Comparison of ENCODE assay signal across 20 mouse cellular contexts in the genomic region with DNA sequence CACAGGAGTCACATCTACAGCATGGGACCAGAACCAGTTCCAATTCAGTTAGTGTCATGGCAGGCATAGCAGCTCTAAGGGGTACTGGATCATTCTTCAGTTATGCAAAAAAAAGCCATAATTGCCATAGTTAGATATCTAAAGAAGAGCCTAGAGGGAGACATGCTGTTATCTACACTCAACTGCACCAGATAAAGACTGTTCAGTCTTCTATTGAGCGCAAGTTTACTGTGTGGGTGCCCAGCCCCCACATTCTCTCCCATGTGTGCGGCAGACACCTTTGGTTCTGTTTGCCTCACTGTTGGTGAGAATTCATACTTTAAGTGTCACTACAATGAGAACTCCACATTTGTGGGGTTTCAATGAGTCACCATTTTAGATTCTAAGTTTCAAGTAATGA.
"Had no signal": no experiment of that assay in that cellular context is flagged by ENCODE, and none has a peak within 500 bp of the region (broad histone marks: within the 10 kb centered on the region; RNA-seq: fewer than 3 reads in every experiment).

No protein-coding gene starts in this region.

- H3K9me3 ChIP-seq: intestine, embryonic 15.5 days; liver, embryonic 15.5 days; midbrain, embryonic 12.5 days; neural tube, embryonic 13.5 days; stomach, embryonic 15.5 days had no signal

- H3K9ac ChIP-seq: intestine, embryonic 15.5 days; liver, embryonic 15.5 days; midbrain, embryonic 12.5 days; neural tube, embryonic 13.5 days; stomach, embryonic 15.5 days had no signal

- H3K4me1 ChIP-seq: intestine, embryonic 15.5 days; liver, embryonic 15.5 days; midbrain, embryonic 12.5 days; neural tube, embryonic 13.5 days; stomach, embryonic 15.5 days had no signal

- DNase-seq: kidney, adult 18-20 months; kidney, adult 9 months; kidney, postnatal 14 days; layer of hippocampus, adult 9-11 months; lung, adult 2 months; lung, postnatal 14 days; lung, postnatal 4 days; retina, postnatal 1 day; right cerebral cortex, postnatal 25 days; spleen, adult 18-20 months; thymus, adult 18-20 months; thymus, postnatal 36 days had no signal

- H3K27me3 ChIP-seq: intestine, embryonic 15.5 days; liver, embryonic 15.5 days; midbrain, embryonic 12.5 days; neural tube, embryonic 13.5 days; stomach, embryonic 15.5 days had no signal

- ATAC-seq: intestine, embryonic 15.5 days had no signal

- H3K27ac ChIP-seq: intestine, embryonic 15.5 days; layer of hippocampus, adult 2 months; liver, embryonic 15.5 days; midbrain, embryonic 12.5 days; neural tube, embryonic 13.5 days; stomach, embryonic 15.5 days had no signal

- H3K36me3 ChIP-seq: intestine, embryonic 15.5 days; liver, embryonic 15.5 days; midbrain, embryonic 12.5 days; neural tube, embryonic 13.5 days; stomach, embryonic 15.5 days had no signal

- H3K4me2 ChIP-seq: intestine, embryonic 15.5 days; liver, embryonic 15.5 days; midbrain, embryonic 12.5 days; neural tube, embryonic 13.5 days; stomach, embryonic 15.5 days had no signal

- H3K4me3 ChIP-seq: intestine, embryonic 15.5 days; layer of hippocampus, adult 2 months; left cerebral cortex, adult 2 months; liver, embryonic 15.5 days; midbrain, embryonic 12.5 days; myocyte; neural tube, embryonic 13.5 days; stomach, embryonic 15.5 days had no signal
